Mouse (Mus musculus) MN1 (cell line): Measurements from ENCODE around the gene Sec14l5.

Source experiments
- DNase-seq: peaks from one replicate; pipeline ENCODE4 v3.0.0-alpha.2; 2016; ENCODE audit warnings: low spot score

Sec14l5 gene

GRCm38 (mm10) chr16:5147037-5147385, at the start of gene Sec14l5:
Gene Sec14l5 (plus strand): TSS chr16:5147109.
- DNase-seq: no peak

GRCm38 (mm10) chr16:5101000-5101399, 45.9 kb upstream of the Sec14l5 start:
- DNase-seq: no peak

- no peak for DNase-seq
These were observed 37.0 kb upstream of the Sec14l5 start for GRCm38 (mm10) chr16:5109877-5110276.

- DNase-seq: no peak
These were observed 35.9 kb upstream of the Sec14l5 start for GRCm38 (mm10) chr16:5111021-5111420.

GRCm38 (mm10) chr16:5113002-5113550, 33.8 kb upstream of the Sec14l5 start:
- no peak for DNase-seq

- no peak for DNase-seq
These were observed 33.3 kb upstream of the Sec14l5 start for GRCm38 (mm10) chr16:5113582-5113981.

- no peak for DNase-seq
These were observed 27.5 kb upstream of the Sec14l5 start for GRCm38 (mm10) chr16:5119385-5119784.

GRCm38 (mm10) chr16:5119845-5120244, 27.1 kb upstream of the Sec14l5 start:
- no peak for DNase-seq

- no peak for DNase-seq
These were observed 23.4 kb upstream of the Sec14l5 start for GRCm38 (mm10) chr16:5123476-5123875.

- DNase-seq: no peak
These were observed 16.7 kb upstream of the Sec14l5 start for GRCm38 (mm10) chr16:5130196-5130595.

- peak; percentile 28 for DNase-seq
These were observed 16.1 kb upstream of the Sec14l5 start for GRCm38 (mm10) chr16:5130766-5131165.

GRCm38 (mm10) chr16:5131251-5131922, 15.5 kb upstream of the Sec14l5 start:
- no peak for DNase-seq

GRCm38 (mm10) chr16:5132401-5132801, 14.5 kb upstream of the Sec14l5 start, which contains the start of gene Ppl:
Gene Ppl (minus strand): TSS chr16:5132421.
- peak; percentile 46 for DNase-seq

- peak; percentile 77 for DNase-seq
These were observed 12.1 kb upstream of the Sec14l5 start for GRCm38 (mm10) chr16:5134623-5135330.

GRCm38 (mm10) chr16:5135551-5136261, 11.2 kb upstream of the Sec14l5 start:
- DNase-seq: no peak

- peak; percentile 48 for DNase-seq
These were observed 10.4 kb upstream of the Sec14l5 start for GRCm38 (mm10) chr16:5136505-5136904.

GRCm38 (mm10) chr16:5137006-5137540, 9.8 kb upstream of the Sec14l5 start:
- peak; percentile 42 for DNase-seq

- DNase-seq: peak; percentile 58
These were observed 7.2 kb upstream of the Sec14l5 start for GRCm38 (mm10) chr16:5139741-5140140.

GRCm38 (mm10) chr16:5145570-5145969, 1.3 kb upstream of the Sec14l5 start:
- DNase-seq: peak; percentile 89

GRCm38 (mm10) chr16:5146367-5147036, 407 bp upstream of the Sec14l5 start:
- DNase-seq: peak; percentile 76

- no peak for DNase-seq
These were observed 3.6 kb downstream of the Sec14l5 start for GRCm38 (mm10) chr16:5150544-5150943.
